Mouse (Mus musculus) liver, embryonic 14.5 days (tissue): ENCODE results near the gene Armc10. TPM values are rescaled to one million over a fixed set of nuclear protein-coding genes. Genes with fewer than 3 reads are reported as not detected.
A peak's percentile ranks its signal among the peaks of the same experiment; 100 is the strongest.

Experiments
- ATAC-seq: fragments of 200-750 bp; cut with Nextera tagmentation; 2 replicates; pipeline ENCODE4 v1.8.0; 2017; ENCODE audit warnings: moderate number of reproducible peaks, mild to moderate bottlenecking, moderate library complexity; ENCODE audit not compliant: insufficient read depth
- DNase-seq, 3 experiments: peaks; one replicate each; pipeline ENCODE4 v3.0.0-alpha.2; 2012 to 2013; ENCODE audit warnings: low read depth in 3 of 3, low spot score in 3 of 3
- H3K27ac ChIP-seq: fragments of 300-500 bp; sonication (generic); 2 replicates; pipeline ENCODE4 v1.5.1; 2014; ENCODE audit warnings: moderate library complexity, mild to moderate bottlenecking, control low read depth, inconsistent platforms
- H3K27me3 ChIP-seq: fragments of 300-500 bp; sonication (generic); 2 replicates; pipeline ENCODE4 v1.6.1; 2014; ENCODE audit warnings: mild to moderate bottlenecking, low read length, moderate library complexity; ENCODE audit not compliant: control insufficient read depth, insufficient read depth
- H3K36me3 ChIP-seq: fragments of 300-500 bp; sonication (generic); replicated peaks from 2 replicates; pipeline ENCODE4 v1.6.1; 2014; ENCODE audit warnings: low read depth; ENCODE audit not compliant: control insufficient read depth, insufficient read depth
- H3K4me1 ChIP-seq, 2 experiments: fragments of 200-500 bp in 1 of 2; fragments of 300-500 bp in 1 of 2; sonication (generic) in 1 of 2; replicated peaks; 2 replicates each; pipeline ENCODE4 v1.6.1; 2012 to 2014; ENCODE audit warnings: antibody characterized with exemption in 1 of 2, inconsistent platforms in 1 of 2, low read length in 1 of 2; ENCODE audit not compliant: control insufficient read depth in 2 of 2, insufficient read depth in 2 of 2
- H3K4me2 ChIP-seq: fragments of 300-500 bp; sonication (generic); 2 replicates; pipeline ENCODE4 v1.6.1; 2014; ENCODE audit warnings: low read depth, mild to moderate bottlenecking, control low read depth, moderate library complexity
- H3K4me3 ChIP-seq, 2 experiments: fragments of 200-500 bp in 1 of 2; fragments of 300-500 bp in 1 of 2; sonication (generic) in 1 of 2; 2 replicates each; pipeline ENCODE4 v1.5.1; 2012 to 2014; ENCODE audit warnings: low read depth in 2 of 2, low read length in 2 of 2, mild to moderate bottlenecking in 2 of 2, control low read depth in 1 of 2, inconsistent platforms in 1 of 2, moderate library complexity in 1 of 2; ENCODE audit not compliant: insufficient read depth in 1 of 2
- H3K9ac ChIP-seq: fragments of 300-500 bp; sonication (generic); replicated peaks from 2 replicates; pipeline ENCODE4 v1.6.1; 2014; ENCODE audit warnings: mild to moderate bottlenecking, control low read depth, moderate library complexity
- H3K9me3 ChIP-seq: fragments of 300-500 bp; sonication (generic); 2 replicates; pipeline ENCODE4 v1.6.1; 2016; ENCODE audit warnings: low read length, mixed read lengths; ENCODE audit not compliant: control insufficient read depth
- CTCF ChIP-seq: IDR thresholded peaks from 2 replicates; pipeline ENCODE4 v1.5.1; 2016; ENCODE audit warnings: antibody characterized with exemption, low read depth, control low read depth
- EP300 ChIP-seq: IDR thresholded peaks from 2 replicates; pipeline ENCODE4 v1.6.1; 2016; ENCODE audit warnings: antibody characterized with exemption, low read depth
- WGBS: fragments of 180-500 bp; shearing (Covaris S2); extraction: QIAGEN DNeasy Blood & Tissue Kit; methylation state at CpG from one replicate; pipeline ENCODE4 v1.1.7; 2014; ENCODE audit not compliant: insufficient replicate concordance; 5-methylcytosine and 5-hydroxymethylcytosine counted together
- polyA plus RNA-seq, 2 experiments: library from polyadenylated mRNA; depleted of rRNA in 1 of 2; stranded (reverse) in 1 of 2; unstranded in 1 of 2; fragments of >200 nt; fragmentation: Nextera tagmentation in 1 of 2; extraction: Ambion mirVana in 1 of 2; gene quantifications; 2 replicates each; pipeline versions ENCODE4 v1.2.1 to v1.2.3; 2012 to 2014

Armc10 gene
- polyA plus RNA-seq, 2 experiments = 7.2 to 9.0 TPM

DNA sequence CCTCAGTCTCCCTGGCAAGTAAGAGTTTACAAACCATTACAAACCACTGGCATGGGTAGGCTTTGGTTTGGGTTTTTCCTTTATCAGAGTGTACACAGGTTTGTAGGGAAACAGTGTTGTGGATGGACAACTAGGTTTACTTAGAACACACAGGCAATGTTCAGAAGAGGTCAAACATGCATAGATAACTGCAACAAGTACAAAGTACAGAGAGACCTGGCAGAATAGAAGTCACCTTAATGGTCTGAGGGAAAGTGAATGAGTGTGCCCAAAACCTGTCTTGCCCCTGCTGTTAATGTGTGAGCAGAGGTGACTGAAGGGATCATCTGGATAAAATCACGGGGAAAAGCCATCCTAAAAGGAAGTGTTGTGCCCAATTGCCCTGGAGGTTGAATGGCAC lies 2.0 kb upstream of the Armc10 start:
- no peak overlapping the region for H3K9ac ChIP-seq
- no peaks in the 10 kb centered on the region; the same call in 1 of the 2 replicates for H3K27me3 ChIP-seq
- H3K4me3 ChIP-seq = no peak overlapping the region
- no peaks in the 10 kb centered on the region for H3K36me3 ChIP-seq
- TF ChIP-seq EP300 (no peak), CTCF (no peak)
- no peaks in the 10 kb centered on the region for H3K9me3 ChIP-seq
- H3K27ac ChIP-seq = no peak overlapping the region
- H3K4me2 ChIP-seq = no peak overlapping the region
- H3K4me1 ChIP-seq = peaks cover 11 to 13% of the 10 kb centered on the region in 2 experiments
- no peak for DNase-seq
- ATAC-seq = no peak
- WGBS = 4% methylated on average over 1 of the region's 1 CpGs

DNA sequence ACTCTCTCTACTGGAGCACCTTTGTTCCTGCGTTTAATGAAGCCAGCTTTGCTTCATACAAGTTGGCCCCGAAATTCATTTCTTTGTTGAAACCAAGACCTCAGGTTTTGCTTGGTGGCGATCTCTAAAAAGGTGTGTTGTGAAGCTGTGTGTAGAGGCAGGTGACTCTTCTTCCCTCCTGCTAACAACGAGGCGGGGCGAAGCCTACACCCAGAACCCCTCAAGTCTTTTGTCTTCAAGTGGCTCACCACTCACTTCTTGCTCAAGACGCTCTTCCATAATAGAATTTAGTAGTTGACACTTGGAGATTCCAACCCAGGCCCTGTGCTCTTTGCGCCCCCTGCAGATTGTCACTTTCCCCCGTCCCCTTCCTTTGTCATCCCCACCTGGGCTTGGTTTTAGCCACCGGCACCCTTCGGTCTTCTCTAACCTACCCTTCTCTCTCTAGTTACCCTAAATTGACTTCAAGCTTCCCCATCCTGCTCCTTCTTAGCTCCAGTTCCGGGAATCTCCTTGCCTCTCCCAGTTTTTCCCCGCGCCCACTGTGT lies 648 bp upstream of the Armc10 start:
- H3K4me3 ChIP-seq = peak overlapping the region; percentile 15 to 35
- H3K9ac ChIP-seq = no peak overlapping the region
- no peak; the same call in 1 of the 2 replicates for TF ChIP-seq CTCF
- ATAC-seq (no peak), DNase-seq (no peak)
- peaks cover 11 to 13% of the 10 kb centered on the region in 2 experiments for H3K4me1 ChIP-seq
- no peak overlapping the region for H3K27ac ChIP-seq
- H3K36me3 ChIP-seq = no peaks in the 10 kb centered on the region; the same call in none of the 2 replicates
- no peaks in the 10 kb centered on the region; the same call in 1 of the 2 replicates for H3K27me3 ChIP-seq
- 15% methylated on average over 14 of the region's 14 CpGs for WGBS
- peak overlapping the region; percentile 83 for H3K4me2 ChIP-seq
- no peaks in the 10 kb centered on the region for H3K9me3 ChIP-seq

DNA sequence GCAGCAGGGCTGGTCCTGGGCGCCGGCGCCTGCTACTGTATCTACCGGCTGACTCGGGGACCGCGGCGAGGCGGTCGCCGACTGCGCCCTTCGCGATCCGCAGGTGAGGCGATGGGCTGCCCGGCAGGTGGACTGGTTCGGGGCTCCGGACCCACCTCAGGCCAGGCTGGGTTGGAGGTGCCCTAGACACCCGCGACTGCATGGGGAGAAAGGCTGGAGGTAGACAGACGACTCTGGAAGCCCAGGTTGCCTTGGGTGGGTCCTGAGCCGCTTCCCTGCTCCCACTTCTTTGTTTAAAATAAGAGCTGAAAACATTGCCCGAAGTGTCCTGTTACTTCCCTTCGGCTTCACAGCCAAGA lies 499 bp downstream of the Armc10 start:
- TF ChIP-seq CTCF (no peak), EP300 (no peak)
- DNase-seq = no peak
- H3K4me1 ChIP-seq = peaks cover 11 to 13% of the 10 kb centered on the region in 2 experiments
- H3K9ac ChIP-seq = peak overlapping the region; percentile 81
- peak overlapping the region; percentile 78 to 82 for H3K4me3 ChIP-seq
- H3K4me2 ChIP-seq = peak overlapping the region; percentile 83
- no peaks in the 10 kb centered on the region; the same call in none of the 2 replicates for H3K36me3 ChIP-seq
- no peaks in the 10 kb centered on the region for H3K9me3 ChIP-seq
- peak overlapping the region; percentile 52 for H3K27ac ChIP-seq
- no peaks in the 10 kb centered on the region; the same call in 1 of the 2 replicates for H3K27me3 ChIP-seq
- ATAC-seq = no peak
- WGBS = 1% methylated on average over 25 of the region's 25 CpGs

DNA sequence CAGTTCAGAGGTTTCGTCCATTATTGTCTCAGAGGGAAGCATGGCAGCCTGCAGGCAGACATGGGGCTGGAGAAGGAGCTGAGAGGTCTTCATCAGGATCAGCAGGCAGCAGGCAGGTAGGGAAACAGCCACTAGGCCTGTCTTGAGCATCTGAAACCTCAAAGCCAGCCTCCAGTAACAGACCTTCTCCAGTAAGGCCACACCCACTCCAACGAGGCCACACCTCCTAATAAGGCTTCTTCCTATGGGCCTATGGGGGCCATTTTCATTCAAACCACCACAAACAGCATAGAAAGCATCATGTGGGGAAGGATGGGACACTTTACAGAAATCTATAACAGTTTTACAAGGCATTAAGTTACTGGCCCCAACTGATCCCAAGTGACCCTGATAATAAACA lies 5.1 kb downstream of the Armc10 start:
- Histone ChIP-seq H3K4me3 (no peak overlapping the region), H3K9ac (no peak overlapping the region), H3K27me3 (no peaks in the 10 kb centered on the region), H3K27ac (no peak overlapping the region), H3K9me3 (no peaks in the 10 kb centered on the region), H3K4me2 (no peak overlapping the region), H3K4me1 (peaks cover 6 to 7% of the 10 kb centered on the region in 2 experiments; a peak in 3 of 4 replicates), H3K36me3 (peaks cover 3% of the 10 kb centered on the region)
- ATAC-seq (no peak), DNase-seq (no peak)
- 53% methylated on average over 2 of the region's 2 CpGs for WGBS
- TF ChIP-seq EP300 (no peak), CTCF (no peak)

DNA sequence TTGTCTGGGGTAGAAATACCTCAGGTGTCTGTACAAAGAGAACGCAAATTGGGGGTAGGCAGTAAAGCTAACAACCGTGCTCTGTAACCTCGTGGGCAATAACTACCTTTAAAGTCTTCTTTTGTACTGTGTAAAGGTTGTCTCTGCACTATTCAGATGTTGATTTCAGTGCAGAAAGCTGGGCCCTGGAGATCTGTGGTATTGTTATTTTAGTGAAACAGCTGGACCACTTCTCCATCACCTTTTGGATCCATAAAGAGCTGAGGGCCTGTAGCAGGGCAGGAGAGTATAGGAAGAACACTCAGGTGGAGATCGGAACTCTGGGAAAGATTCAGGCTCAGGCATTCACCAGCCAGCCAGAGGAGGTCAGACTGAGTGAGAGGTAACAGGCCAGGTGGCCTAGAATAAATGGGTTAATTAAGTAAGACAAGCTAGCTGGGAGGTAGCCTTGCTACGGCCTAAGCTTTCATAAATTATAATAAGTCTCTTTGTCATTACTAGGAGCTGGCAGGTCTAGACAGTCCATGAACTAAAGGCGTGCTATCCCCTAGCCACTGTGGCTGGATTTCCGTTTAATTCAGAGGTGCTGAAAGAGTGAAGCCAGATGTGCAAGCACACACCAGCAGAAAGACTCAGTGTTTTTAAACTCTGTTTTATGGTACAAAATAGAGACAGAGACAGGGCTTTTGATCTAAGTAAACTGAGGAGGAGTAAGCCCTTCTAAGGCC lies 6.4 kb downstream of the Armc10 start:
- 77% methylated on average over 7 of the region's 7 CpGs for WGBS

More for the DNA sequence above, 6.4 kb downstream of the Armc10 start:
- ATAC-seq (no peak), DNase-seq (no peak)
- H3K4me1 ChIP-seq = no peaks in the 10 kb centered on the region
- no peak overlapping the region for H3K9ac ChIP-seq
- TF ChIP-seq CTCF (no peak), EP300 (no peak)
- H3K9me3 ChIP-seq = no peaks in the 10 kb centered on the region
- no peak overlapping the region for H3K27ac ChIP-seq
- H3K4me2 ChIP-seq = no peak overlapping the region
- no peaks in the 10 kb centered on the region for H3K27me3 ChIP-seq
- H3K4me3 ChIP-seq = no peak overlapping the region
- peaks cover 3% of the 10 kb centered on the region for H3K36me3 ChIP-seq
